Mouse (Mus musculus): ENCODE measurements around the gene Olfr524. TPM values are rescaled to one million over a fixed set of nuclear protein-coding genes. Genes with fewer than 3 reads are reported as not detected.

The Olfr524 gene
- total RNA-seq, 1 experiment from 2014 or later, result not detected

DNA sequence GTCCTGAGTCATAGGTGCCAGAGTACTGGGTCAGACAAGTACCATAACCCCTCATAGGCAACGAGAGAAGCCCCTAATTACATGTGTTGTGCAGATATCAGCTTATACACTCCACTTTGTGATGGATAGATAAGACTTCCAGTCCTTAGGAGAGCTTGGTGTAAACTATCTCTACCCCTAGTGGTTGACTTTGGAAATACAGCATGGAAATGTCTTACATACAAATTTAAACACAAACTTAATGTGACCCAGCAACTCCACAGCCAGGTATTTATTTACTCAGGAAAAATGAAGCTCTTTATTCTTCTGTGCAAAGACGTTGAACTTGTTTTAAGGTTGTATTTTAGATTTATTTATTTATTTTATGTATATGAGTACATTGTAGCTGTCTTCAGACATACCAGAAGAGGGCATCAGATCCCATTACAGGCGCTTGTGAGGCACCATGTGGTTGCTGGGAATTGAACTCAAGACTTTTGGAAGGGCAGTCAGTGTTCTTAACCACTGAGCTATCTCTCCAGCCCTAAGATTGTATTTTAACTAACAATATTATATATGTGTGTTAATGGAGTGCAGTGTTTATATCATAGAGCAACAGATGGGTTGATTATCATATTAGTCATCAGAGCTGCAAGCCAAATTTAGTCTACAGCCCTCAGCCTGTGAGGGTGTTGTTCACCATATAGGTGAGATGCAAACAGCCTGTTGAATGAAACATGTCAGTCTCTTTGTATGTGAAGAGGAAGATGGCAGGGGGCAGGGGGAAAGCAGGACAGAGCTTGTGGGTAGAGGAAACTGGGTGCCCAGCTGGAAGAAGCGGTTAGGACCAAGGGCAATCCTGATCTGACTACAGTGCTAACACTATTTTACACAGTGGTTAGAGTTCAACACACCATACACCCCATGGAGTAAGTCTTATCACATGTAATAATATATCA, 17.1 kb downstream of the Olfr524 start:
- no peak for ATAC-seq (replicated peaks; ENCODE audit: insufficient number of reproducible peaks, low FRiP score, low TSS enrichment, poor library complexity, severe bottlenecking)

DNA sequence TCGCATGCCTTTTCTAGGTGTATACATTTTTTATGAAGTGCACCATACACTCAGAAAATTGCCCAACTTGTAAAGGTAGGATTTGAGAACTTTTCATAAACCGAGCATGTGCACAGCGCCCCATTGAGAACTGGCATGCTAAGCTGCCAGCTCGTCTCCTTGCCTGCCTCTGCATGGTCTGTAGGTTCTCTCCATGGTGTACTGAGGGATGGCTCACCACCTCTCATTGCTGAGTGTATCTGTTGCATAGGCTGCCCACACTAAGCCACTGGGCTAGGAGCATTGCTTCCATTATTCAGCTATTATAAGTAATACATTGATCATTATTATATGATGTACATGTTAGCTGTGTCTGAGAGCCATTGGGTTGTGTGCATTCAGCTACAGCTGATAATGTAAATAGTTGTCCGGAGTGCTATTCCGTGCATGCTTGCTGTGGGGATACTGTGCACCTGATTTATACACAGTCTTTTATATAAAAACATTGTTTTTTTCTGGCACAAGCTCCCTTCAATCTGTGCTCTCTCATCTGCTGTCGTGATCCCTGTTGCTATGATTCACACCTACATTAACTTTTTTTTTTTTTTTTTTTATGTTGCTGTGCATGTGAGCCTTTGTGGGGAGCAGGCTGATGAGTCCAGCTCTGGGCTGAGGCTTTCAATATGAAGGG, 17.9 kb downstream of the Olfr524 start:
- no peak for ATAC-seq (replicated peaks; ENCODE audit: insufficient number of reproducible peaks, low FRiP score, low TSS enrichment, poor library complexity, severe bottlenecking)

DNA sequence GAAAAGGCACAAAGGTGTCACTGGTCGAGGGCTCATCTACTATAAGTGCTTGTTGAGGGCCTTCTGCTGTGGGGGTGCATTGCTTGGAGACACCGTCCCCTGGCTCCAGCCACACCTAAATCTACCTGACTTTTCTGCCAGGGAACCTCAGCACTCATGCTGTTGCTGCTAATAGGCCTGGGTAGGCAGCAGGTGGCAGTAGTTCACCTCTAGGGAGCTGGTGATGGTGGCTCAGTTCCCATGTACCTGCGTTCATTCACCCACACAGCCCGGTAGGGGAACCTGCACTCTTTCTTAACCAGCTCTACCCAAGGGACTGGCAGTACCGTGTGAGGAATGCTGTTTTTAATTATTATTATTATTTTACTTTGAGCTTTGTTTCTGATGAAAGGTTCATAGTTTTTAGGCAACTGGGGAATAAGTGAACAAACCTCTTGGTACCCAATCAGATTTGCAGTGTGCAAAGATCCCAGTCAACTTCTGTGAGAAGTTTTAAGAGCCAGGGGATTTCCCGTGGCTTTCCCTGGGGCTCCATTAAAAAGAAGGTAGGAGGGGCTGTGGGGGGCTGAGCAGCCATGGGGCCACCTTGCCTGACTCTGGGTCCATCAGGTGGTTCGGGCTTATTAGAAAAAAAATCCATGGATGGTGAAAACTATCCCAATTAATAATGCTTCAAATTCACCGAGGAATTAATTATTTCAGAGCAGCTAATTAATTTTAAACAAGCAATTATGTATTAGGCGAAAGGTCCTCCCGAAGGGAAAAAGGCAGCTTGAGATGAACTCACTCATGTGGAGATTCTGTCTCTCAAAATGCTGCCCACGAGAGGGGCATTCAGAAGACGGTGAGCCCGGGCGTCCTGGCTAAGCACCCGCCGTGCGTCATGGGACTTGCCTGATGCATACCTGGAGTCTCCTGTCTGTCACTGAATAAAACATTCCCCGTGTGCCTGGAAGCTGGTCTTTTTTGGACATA, 18.8 kb downstream of the Olfr524 start:
- no peak for ATAC-seq (replicated peaks; ENCODE audit: insufficient number of reproducible peaks, low FRiP score, low TSS enrichment, poor library complexity, severe bottlenecking)

DNA sequence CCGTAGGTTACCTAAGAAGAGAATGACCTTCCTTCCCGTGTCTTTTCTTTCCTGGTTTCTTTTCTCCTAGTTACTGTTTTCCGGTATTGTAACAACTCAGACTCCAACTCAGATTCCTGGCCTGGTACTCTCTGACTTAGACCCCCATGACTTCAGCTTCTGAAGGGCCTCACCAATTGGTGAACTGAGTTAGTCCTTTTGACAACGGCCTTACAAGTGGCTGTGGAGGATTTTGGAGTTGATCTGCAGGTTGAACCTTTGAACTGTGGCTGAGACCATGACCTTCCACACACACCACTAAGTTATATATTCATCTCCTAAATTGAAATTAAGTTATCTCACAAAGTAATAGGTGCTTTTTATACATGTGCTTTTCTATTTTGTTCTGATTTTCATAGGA, 21.6 kb downstream of the Olfr524 start:
- no peak for ATAC-seq (replicated peaks; ENCODE audit: insufficient number of reproducible peaks, low FRiP score, low TSS enrichment, poor library complexity, severe bottlenecking)

DNA sequence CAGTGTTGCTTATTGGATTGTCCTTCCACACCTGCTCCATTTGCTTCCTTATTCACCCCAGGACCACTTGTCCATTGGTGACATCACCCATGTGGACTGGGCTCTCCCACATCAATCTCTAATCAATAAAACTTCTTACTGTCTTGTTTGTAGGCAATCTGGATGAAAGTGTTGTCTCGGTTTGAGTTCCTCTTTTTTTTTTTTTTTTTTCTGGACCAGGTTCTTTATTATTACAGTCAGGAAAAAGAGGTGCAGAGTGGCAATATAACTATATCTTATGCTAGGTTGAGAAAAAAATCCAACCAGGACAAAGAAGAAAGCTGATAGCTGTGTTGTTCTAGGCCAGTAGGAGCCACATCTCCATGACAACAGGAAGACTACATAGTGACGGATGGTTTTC, 25.1 kb downstream of the Olfr524 start:
- no peak for ATAC-seq (replicated peaks; ENCODE audit: insufficient number of reproducible peaks, low FRiP score, low TSS enrichment, poor library complexity, severe bottlenecking)

DNA sequence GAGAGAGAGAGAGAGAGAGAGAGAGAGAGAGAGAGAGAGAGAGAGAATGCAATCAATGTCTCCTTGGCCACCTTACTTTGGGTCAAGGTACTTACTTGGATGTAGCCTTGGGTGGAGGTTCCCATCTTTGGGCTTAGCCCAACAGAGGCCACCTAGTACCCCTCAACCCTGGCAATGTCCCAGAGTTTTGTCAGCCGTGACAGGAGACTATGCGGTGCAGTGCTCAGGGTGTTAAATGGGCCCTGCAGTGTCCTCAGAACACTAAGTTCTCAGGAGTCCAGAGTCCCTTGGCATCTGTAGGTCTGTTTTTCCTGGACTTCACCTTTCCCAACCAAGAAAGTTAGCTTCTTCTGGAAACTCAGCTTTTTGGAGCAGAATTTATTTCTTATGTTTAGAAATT, 26.6 kb downstream of the Olfr524 start:
- ATAC-seq (replicated peaks; ENCODE audit: insufficient number of reproducible peaks, low FRiP score, low TSS enrichment, poor library complexity, severe bottlenecking), result no peak

DNA sequence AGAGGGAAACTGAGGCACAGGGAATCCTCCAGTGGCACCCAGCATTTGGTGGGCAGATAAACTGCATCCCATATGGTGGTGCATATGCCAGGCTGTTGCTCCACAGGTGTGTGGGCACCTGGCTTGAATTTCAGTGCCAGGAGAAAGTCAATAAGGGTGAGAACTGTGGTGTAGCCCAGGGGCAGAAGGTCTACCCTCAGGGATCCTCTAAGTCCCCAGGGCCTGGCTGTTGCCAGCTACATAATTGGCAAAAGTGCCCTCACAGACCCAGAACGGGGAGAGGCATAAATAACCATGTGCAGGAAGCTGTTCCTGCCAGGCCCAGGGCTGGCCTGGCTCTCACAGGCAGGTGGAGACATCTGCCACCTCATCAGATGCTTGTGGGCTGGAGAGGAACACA, 32.8 kb downstream of the Olfr524 start, which contains the start of gene Olfr523:
Gene Olfr523 (plus strand): TSS at position 282 of the 400 bp plus-strand sequence.
- ATAC-seq (replicated peaks; ENCODE audit: insufficient number of reproducible peaks, low FRiP score, low TSS enrichment, poor library complexity, severe bottlenecking), result no peak

DNA sequence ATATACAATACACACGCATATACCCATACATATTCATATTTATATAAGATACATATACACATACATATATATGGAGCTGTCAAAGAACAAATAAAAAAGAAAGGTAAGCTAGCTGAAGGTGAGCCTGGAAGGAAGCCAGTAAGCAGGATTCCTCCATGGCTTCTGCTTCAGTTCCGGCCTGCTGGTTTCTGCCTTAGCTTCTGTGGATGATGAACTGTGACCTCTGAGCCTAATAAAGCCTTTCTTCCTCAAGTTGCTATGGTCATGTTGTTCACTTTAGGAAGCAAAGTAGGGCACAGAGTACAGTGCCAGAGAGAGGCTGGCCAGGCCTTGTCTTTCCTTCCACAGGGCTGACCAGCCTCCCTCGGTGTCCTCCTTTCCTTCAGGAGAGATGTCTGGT, 34.9 kb downstream of the Olfr524 start:
- no peak for ATAC-seq (replicated peaks; ENCODE audit: insufficient number of reproducible peaks, low FRiP score, low TSS enrichment, poor library complexity, severe bottlenecking)

DNA sequence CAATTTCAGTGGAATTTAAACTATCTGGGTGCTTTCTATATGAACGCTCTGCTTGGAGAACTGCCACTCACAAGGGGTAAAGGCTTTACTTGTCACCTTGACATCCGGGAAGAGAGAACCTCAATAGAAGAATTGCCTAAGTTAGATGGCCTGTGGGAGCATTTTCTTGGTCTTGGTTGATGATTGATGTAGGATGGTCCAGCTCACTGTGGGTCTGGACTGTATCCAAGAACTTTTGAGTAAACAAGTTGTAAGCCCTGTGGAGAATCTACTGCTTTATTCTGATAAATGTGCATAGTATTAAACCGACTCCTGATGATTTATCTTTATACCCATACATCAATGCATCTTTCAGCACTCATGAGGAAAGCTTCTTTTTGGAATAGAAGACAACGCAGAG, 36.4 kb downstream of the Olfr524 start:
- no peak for ATAC-seq (replicated peaks; ENCODE audit: insufficient number of reproducible peaks, low FRiP score, low TSS enrichment, poor library complexity, severe bottlenecking)

DNA sequence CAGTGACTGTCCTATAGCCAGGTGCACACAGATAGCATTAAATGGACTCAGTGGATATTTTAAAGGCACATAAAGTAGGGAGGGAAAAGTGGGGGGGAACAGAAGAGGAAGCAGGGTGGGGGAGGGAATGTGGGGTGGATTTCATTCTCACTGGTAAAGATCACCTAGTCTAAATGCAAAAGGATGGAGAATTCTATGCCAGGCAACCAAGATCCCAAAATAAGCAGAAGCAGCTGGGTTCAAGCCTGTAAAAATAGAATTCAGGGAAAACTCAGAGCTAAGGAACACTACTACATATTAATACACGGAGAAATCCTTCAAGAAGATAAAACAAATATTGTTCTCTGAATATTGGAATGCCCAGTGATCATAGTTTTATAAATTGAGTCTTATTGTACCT, 37.8 kb downstream of the Olfr524 start:
- ATAC-seq (replicated peaks; ENCODE audit: insufficient number of reproducible peaks, low FRiP score, low TSS enrichment, poor library complexity, severe bottlenecking), result no peak

DNA sequence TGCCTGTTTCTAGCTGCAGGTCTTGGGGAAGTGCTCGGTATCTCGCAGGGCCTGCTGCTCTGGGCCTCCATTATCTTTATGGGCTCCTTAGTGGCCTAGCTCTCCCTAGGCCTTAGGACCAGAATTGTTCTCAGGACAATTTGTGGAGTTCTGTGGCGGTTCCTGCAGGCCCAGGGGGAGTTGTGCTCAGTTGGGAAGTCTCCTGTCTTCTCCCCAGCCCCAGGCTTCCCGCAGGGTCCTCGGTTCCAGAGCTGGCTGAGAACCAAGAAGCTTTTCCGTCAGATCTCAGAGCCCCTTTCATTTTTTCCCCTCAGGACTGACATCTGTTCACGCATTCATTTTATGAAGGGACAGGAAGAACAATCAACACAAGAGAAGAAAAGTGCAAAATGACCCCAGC, 41.1 kb downstream of the Olfr524 start, which contains the start of gene Olfr522:
Gene Olfr522 (minus strand): TSS at position 101 of the 400 bp plus-strand sequence.
- ATAC-seq (replicated peaks; ENCODE audit: insufficient number of reproducible peaks, low FRiP score, low TSS enrichment, poor library complexity, severe bottlenecking), result no peak

DNA sequence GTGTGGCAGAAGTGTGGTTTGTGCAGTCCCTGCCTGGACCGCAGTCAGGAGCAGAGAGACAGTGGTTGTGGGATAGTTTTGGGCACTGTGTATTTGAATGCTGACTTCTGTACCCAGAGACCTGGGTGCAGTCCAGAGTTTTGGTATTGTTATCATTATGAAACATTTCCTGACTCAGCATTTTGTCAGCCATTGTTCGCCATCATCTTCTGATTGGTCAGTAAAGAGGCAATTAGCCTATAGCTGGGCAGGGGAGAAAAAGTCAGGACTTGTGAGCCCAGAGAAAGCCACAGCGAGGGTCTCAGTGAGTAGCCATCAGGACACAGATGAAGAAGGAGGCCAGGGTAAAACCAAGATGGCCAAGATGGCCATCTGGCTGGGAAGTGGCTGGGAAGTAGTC, 45.4 kb downstream of the Olfr524 start:
- ATAC-seq (replicated peaks; ENCODE audit: insufficient number of reproducible peaks, low FRiP score, low TSS enrichment, poor library complexity, severe bottlenecking), result no peak

DNA sequence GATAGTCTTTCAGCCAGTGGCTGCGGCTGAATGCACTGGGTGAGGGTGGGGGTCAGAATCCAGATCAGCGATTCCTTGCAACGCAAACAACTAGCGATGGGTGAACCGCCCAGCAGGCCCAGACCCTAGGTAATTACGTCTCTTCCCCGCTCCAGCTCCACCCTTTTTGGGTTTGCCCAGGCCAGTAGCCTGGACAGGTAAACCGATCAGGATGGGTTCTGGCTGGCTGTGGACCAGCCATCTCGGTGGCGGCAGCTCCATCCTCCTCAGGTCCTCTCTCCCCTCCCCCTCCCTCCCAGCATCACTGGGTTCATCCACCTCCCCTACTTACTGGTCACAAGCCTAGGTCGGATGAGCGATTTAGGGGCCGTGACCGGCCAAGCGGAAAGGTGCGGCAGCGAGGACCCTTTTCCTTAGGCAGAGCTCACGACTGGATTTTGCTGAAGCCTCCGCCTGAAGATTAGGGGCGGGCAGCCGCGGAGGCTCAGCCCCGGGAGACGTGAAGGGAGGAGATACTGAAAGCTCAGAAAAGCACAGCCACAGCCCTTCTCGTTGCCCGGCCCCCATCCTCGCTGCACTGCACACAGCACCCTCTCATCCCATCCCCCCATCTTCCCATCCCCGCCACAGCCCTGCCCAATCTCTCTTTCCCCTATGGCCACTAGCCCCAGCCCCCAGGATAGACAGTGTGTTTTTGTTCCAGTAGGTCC, 51.4 kb downstream of the Olfr524 start, which contains the start of gene Sprn:
Gene Sprn (minus strand): TSS at position 660 of the 710 bp plus-strand sequence.
- ATAC-seq (replicated peaks; ENCODE audit: insufficient number of reproducible peaks, low FRiP score, low TSS enrichment, poor library complexity, severe bottlenecking), result no peak

DNA sequence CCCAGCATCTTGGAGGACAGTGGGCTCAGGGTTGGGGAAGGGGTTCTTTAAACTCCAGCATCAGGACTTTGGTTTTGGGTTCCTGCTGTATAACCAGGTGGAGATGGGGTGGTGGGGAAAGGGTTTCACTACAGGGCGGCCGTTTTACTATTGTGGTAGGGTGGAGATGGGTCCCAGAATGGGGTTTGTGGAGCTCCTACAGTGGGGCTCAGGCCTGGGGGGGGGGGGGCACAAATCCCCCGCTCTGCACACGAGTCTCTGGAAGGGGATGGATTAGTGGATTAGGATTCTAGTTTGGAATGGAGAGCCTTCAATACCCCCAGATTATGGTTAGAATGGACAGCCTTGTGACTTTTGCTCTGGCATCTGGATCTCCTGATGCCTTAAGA, 51.9 kb downstream of the Olfr524 start:
- ATAC-seq (replicated peaks; ENCODE audit: insufficient number of reproducible peaks, low FRiP score, low TSS enrichment, poor library complexity, severe bottlenecking), result no peak

DNA sequence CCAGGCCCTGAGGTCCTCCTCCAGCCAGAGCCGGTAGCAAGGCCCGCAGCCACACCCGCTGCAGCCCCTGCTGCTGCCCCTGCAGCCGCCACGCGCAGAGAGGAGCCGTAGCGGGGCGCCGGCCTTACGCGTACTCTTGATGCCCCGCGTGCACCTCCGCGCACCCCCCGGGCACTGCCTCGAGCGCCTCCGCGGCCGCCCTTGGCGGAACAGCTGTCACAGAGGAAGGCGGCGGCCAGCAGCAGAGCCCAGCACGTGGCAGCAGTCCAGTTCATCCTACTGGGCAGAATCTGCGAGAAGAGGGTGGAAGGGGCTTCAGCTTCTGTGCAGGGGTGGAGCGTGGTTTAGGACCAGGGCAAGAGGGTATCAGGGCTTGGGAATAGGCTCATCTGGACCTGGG, 52.4 kb downstream of the Olfr524 start:
- no peak for ATAC-seq (replicated peaks; ENCODE audit: insufficient number of reproducible peaks, low FRiP score, low TSS enrichment, poor library complexity, severe bottlenecking)
